Mouse (Mus musculus): Measurements from ENCODE around the gene Strc. TPM values are rescaled to one million over a fixed set of nuclear protein-coding genes. Genes with fewer than 3 reads are reported as not detected.

Gene Strc
- total and polyA plus RNA-seq, 2 experiments from 2014 or later = 0.02 TPM; not detected in 1

GRCm38 (mm10) chr2:121354820-121355592 is 32.0 kb downstream of the Strc start, which contains the start of gene Ppip5k1:
TSS of gene Ppip5k1 (minus strand) at chr2:121355396.
- no peaks in the 10 kb centered on the region for H3K9me3 ChIP-seq (ENCODE audit: low read length)
- peak; percentile 95 for ATAC-seq (ENCODE audit: low FRiP score)

GRCm38 (mm10) chr2:121354378-121354777 is 32.6 kb downstream of the Strc start:
- no peaks in the 10 kb centered on the region for H3K27me3 ChIP-seq (ENCODE audit: insufficient read depth, low read length)
- peak overlapping the region; percentile 65 for H3K4me2 ChIP-seq (ENCODE audit: low read depth, low read length, poor library complexity, severe bottlenecking)
- no peak for TF ChIP-seq CTCF (IDR thresholded peaks at IDR 0.05)
- 6% methylated on average over 6 of the region's 6 CpGs for WGBS
- peak overlapping the region; percentile 65 for H3K4me3 ChIP-seq (ENCODE audit: low read depth, low read length)
- H3K4me1 ChIP-seq (ENCODE audit: insufficient read depth, low read length) = peaks cover 4% of the 10 kb centered on the region
- no peaks in the 10 kb centered on the region for H3K9me3 ChIP-seq (ENCODE audit: low read length)
- peak overlapping the region; percentile 75 for H3K9ac ChIP-seq (replicated peaks; ENCODE audit: low read length, poor library complexity, severe bottlenecking)
- no peak for ATAC-seq (ENCODE audit: low FRiP score)
- H3K27ac ChIP-seq (ENCODE audit: low read depth, low read length) = peak overlapping the region; percentile 84
- DNase-seq (ENCODE audit: low spot score) = no peak
- H3K36me3 ChIP-seq (ENCODE audit: insufficient read depth, low read length) = peaks cover 8% of the 10 kb centered on the region; the same call in 1 of the 2 replicates

More at GRCm38 (mm10) chr2:121354820-121355592, 32.0 kb downstream of the Strc start, which contains the start of gene Ppip5k1:
- under 1% methylated on average over 53 of the region's 58 CpGs for WGBS
- Histone ChIP-seq H3K27me3 (ENCODE audit: insufficient read depth, low read length) (no peaks in the 10 kb centered on the region), H3K4me2 (ENCODE audit: low read depth, low read length, poor library complexity, severe bottlenecking) (peak within 1 kb of the TSS; percentile 65), H3K4me1 (ENCODE audit: insufficient read depth, low read length) (peaks cover 7% of the 10 kb centered on the region), H3K4me3 (ENCODE audit: low read depth, low read length) (peak within 1 kb of the TSS; percentile 65), H3K36me3 (ENCODE audit: insufficient read depth, low read length) (peaks cover 3% of the 10 kb centered on the region; the same call in 1 of the 2 replicates), H3K9ac (replicated peaks; ENCODE audit: low read length, poor library complexity, severe bottlenecking) (peak within 1 kb of the TSS; percentile 75), H3K27ac (ENCODE audit: low read depth, low read length) (peak within 1 kb of the TSS; percentile 84)
- TF ChIP-seq CTCF (IDR thresholded peaks at IDR 0.05) = peak; percentile 95
- DNase-seq (ENCODE audit: low spot score) = peak; percentile 98

- Histone ChIP-seq H3K4me1 (ENCODE audit: insufficient read depth, low read length) (peaks cover 3% of the 10 kb centered on the region; the same call in 1 of the 2 replicates), H3K27ac (ENCODE audit: low read depth, low read length) (no peak overlapping the region), H3K4me2 (ENCODE audit: low read depth, low read length, poor library complexity, severe bottlenecking) (no peak overlapping the region), H3K4me3 (ENCODE audit: low read depth, low read length) (no peak overlapping the region), H3K27me3 (ENCODE audit: insufficient read depth, low read length) (no peaks in the 10 kb centered on the region), H3K9ac (replicated peaks; ENCODE audit: low read length, poor library complexity, severe bottlenecking) (no peak overlapping the region), H3K9me3 (ENCODE audit: low read length) (no peaks in the 10 kb centered on the region), H3K36me3 (ENCODE audit: insufficient read depth, low read length) (peaks cover 15% of the 10 kb centered on the region)
- TF ChIP-seq CTCF (IDR thresholded peaks at IDR 0.05) = no peak
- 70% methylated on average over 8 of the region's 8 CpGs for WGBS
- ATAC-seq (ENCODE audit: low FRiP score) (no peak), DNase-seq (ENCODE audit: low spot score) (no peak)
Observed at GRCm38 (mm10) chr2:121353156-121353555, 33.8 kb downstream of the Strc start.

- ATAC-seq (ENCODE audit: low FRiP score) = no peak
- no peak overlapping the region for H3K4me2 ChIP-seq (ENCODE audit: low read depth, low read length, poor library complexity, severe bottlenecking)
- no peak for DNase-seq (ENCODE audit: low spot score)
- no peak overlapping the region for H3K9ac ChIP-seq (replicated peaks; ENCODE audit: low read length, poor library complexity, severe bottlenecking)
- no peaks in the 10 kb centered on the region for H3K27me3 ChIP-seq (ENCODE audit: insufficient read depth, low read length)
- H3K36me3 ChIP-seq (ENCODE audit: insufficient read depth, low read length) = peaks cover 15% of the 10 kb centered on the region; the same call in 1 of the 2 replicates
- no peaks in the 10 kb centered on the region for H3K9me3 ChIP-seq (ENCODE audit: low read length)
- H3K4me3 ChIP-seq (ENCODE audit: low read depth, low read length) = no peak overlapping the region
- TF ChIP-seq CTCF (IDR thresholded peaks at IDR 0.05) = peak; percentile 45; the same call in 1 of the 2 replicates
- H3K4me1 ChIP-seq (ENCODE audit: insufficient read depth, low read length) = no peaks in the 10 kb centered on the region
- H3K27ac ChIP-seq (ENCODE audit: low read depth, low read length) = no peak overlapping the region
Observed at GRCm38 (mm10) chr2:121339057-121339456, 47.9 kb downstream of the Strc start.

- TF ChIP-seq CTCF (IDR thresholded peaks at IDR 0.05) = no peak
- 93% methylated on average over 2 of the region's 2 CpGs for WGBS
- Histone ChIP-seq H3K4me3 (ENCODE audit: low read depth, low read length) (no peak overlapping the region), H3K4me2 (ENCODE audit: low read depth, low read length, poor library complexity, severe bottlenecking) (no peak overlapping the region), H3K9me3 (ENCODE audit: low read length) (no peaks in the 10 kb centered on the region), H3K4me1 (ENCODE audit: insufficient read depth, low read length) (no peaks in the 10 kb centered on the region), H3K27ac (ENCODE audit: low read depth, low read length) (no peak overlapping the region), H3K9ac (replicated peaks; ENCODE audit: low read length, poor library complexity, severe bottlenecking) (no peak overlapping the region), H3K36me3 (ENCODE audit: insufficient read depth, low read length) (peaks cover 41% of the 10 kb centered on the region), H3K27me3 (ENCODE audit: insufficient read depth, low read length) (no peaks in the 10 kb centered on the region)
- DNase-seq (ENCODE audit: low spot score) (no peak), ATAC-seq (ENCODE audit: low FRiP score) (no peak)
Observed at GRCm38 (mm10) chr2:121329492-121329891, 57.5 kb downstream of the Strc start.

All from midbrain, postnatal 0 days (tissue).